In the genomic region with DNA sequence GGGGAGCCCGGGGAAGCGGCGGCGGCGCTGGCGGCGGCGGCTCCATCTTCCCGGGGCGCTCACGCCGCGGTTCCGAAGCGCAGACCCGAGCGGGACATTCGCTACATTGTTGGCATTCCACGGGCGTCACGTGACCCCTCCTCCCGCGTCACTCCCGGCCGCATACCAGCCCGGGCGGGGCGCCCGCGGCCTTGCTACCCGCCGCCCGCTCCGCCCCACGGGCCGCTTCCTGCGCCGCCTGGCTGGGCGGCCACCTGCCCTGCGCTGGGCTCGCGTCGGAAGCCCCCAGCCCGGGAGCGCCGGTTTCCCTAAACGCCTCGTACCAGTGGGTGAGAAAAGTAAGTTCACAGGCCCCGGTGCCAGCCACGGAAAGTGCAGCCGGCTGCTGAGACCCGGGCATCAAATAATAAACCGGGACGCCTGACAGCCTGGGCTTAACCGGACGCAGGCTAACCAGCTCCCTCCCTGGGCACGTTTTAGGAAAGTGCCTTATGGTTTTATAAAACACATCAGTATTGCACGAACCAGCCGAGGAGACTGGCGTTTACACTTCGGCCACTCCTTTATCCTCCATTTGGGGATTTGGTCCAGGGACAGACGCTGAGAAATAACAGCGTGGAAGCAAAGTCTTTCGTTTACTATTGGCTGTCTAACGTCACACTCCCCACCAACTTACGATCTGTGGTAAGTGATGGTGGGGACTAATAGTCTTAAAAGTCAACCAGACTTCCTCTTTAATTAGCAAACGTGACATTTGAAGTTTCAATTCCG, we compare ENCODE assay signal across 8 mouse cellular contexts. TPM values are rescaled to one million over a fixed set of nuclear protein-coding genes. Genes with fewer than 3 reads are reported as not detected.
DNase-seq lines count a peak whose midpoint lies in the region; ATAC-seq lines count a peak whose summit lies in the region.

Gene Gm49361 (minus strand): TSS at position 103 of the 771 bp plus-strand sequence.

- no peaks in the 10 kb centered on the region for H3K36me3 ChIP-seq in hindbrain, embryonic 15.5 days

- WGBS in hindbrain, embryonic 15.5 days = under 1% methylated on average over 58 of the region's 68 CpGs

- H3K27me3 ChIP-seq in hindbrain, embryonic 15.5 days = no peaks in the 10 kb centered on the region

- H3K4me3 ChIP-seq in hindbrain, embryonic 15.5 days = peak within 1 kb of the TSS; percentile 85

- H3K4me2 ChIP-seq in hindbrain, embryonic 15.5 days = peak within 1 kb of the TSS; percentile 88

- peak within 1 kb of the TSS; percentile 67 for H3K9ac ChIP-seq in hindbrain, embryonic 15.5 days

- peak; percentile 88 for DNase-seq in T-cell, adult 2 months (ENCODE audit: low spot score)
- peak; percentile 91 to 93 for DNase-seq in cerebellum, postnatal 36 days
- peak; percentile 96 for DNase-seq in gastrocnemius, adult 18-20 months (ENCODE audit: low spot score)
- peak; percentile 70 for DNase-seq in left cerebral cortex, adult 11 months (ENCODE audit: low spot score)
- peak; percentile 97 for DNase-seq in lung, postnatal 36 days
- DNase-seq in retina, embryonic 14.5 days (ENCODE audit: low spot score) = peak; percentile 84
- DNase-seq in thymus, postnatal 4 days = peak; percentile 82

- H3K4me1 ChIP-seq in hindbrain, embryonic 15.5 days (replicated peaks) = peaks cover 29% of the 10 kb centered on the region

- H3K9me3 ChIP-seq in hindbrain, embryonic 15.5 days = no peaks in the 10 kb centered on the region

- H3K27ac ChIP-seq in hindbrain, embryonic 15.5 days (replicated peaks) = peak within 1 kb of the TSS; percentile 80

- peak; percentile 91 for ATAC-seq in hindbrain, embryonic 15.5 days (ENCODE audit: low FRiP score, low read depth)

RNA-seq across cellular contexts. Expression of gene Gm49361, which starts in this region (rescaled TPM):
- under 1 TPM; 0.96 to 1.00 TPM for total RNA-seq in gastrocnemius, adult 18-20 months (2021)
- not detected in 2 replicates for polyA plus RNA-seq in hindbrain, embryonic 15.5 days (2015; fragmentation: Nextera tagmentation; extraction: Ambion mirVana)

Comparison
In these comparisons a context has a peak if more than half of its experiments do, and no peak if none do; other contexts are left out.
1. Peak in every context shown above with its lines: DNase-seq, ATAC-seq, H3K4me3 ChIP-seq and H3K27ac ChIP-seq.
2. Peak in DNase-seq in gastrocnemius, adult 18-20 months; RNA of the gene not detected or under 1 TPM.
3. Peak in ATAC-seq, H3K4me3 ChIP-seq, H3K27ac ChIP-seq, H3K9ac ChIP-seq and H3K4me2 ChIP-seq in hindbrain, embryonic 15.5 days; RNA of the gene not detected or under 1 TPM.